Mouse (Mus musculus): ENCODE measurements around the gene Nid1.

DNA sequence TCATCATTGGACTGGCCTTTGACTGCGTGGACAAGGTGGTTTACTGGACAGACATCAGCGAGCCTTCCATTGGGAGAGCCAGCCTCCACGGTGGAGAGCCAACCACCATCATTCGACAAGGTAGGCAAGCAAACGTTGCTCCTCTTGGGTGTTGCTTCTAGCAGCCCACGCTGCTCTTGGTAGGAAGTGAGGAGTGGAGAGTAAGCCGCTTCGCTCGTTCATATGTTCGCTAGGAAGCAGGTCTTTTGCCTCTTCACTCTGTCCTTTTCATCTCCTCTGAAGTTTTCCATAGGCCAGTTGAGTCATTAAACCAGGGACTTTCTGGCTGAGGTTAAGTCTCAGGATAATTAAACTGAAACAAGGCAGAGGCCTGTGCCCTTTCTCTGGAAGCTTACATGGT lies 65.1 kb downstream of the Nid1 start:
- TF ChIP-seq CTCF (IDR thresholded peaks at IDR 0.05) (no peak), POLR2A (IDR thresholded peaks at IDR 0.05; ENCODE audit: insufficient read depth, low read depth, low read length) (no peak), EP300 (IDR thresholded peaks at IDR 0.05; ENCODE audit: insufficient read depth, low read depth, low read length) (no peak)

Data from heart, adult 2 months (tissue).